In genomic region chr17:7600555-7600954, GRCm38 (mm10) we compare ENCODE assay signal across 9 mouse cellular contexts.
DNase-seq lines count a peak whose midpoint lies in the region.
"Had no signal": no experiment of that assay in that cellular context is flagged by ENCODE, and none has a peak within 500 bp of the region (broad histone marks: within the 10 kb centered on the region; RNA-seq: fewer than 3 reads in every experiment).

No protein-coding gene starts in this region.

- intact Hi-C loops in left cerebral cortex, postnatal 4 days (cut with DNase I), result loop anchor here (5.0 kb wide), 1 partner anchor 222 kb away; no protein-coding TSS in a partner anchor
- intact Hi-C loops in heart, postnatal 14 days (cut with DNase I), result no loop called here

- peak; percentile 43 for DNase-seq in left cerebral cortex, postnatal 4 days
- DNase-seq in left cerebral cortex, adult 9 months (ENCODE audit: low spot score in 2 of 2), result no peak
- DNase-seq in gastrocnemius, adult 18-20 months (ENCODE audit: low spot score), result peak; percentile 82
- peak; percentile 72 to 83 for DNase-seq in heart, postnatal 14 days
- peak; percentile 82 for DNase-seq in skeletal muscle tissue, adult 2 months (ENCODE audit: low read depth, low spot score)
- DNase-seq in natural killer cell, adult 2 months (ENCODE audit: low spot score in 2 of 2), result no peak
- no peak for DNase-seq in neural tube, embryonic 10.5 days (ENCODE audit: extremely low spot score, low spot score)
- DNase-seq: right cerebral cortex, postnatal 14 days; thymus, postnatal 4 days had no signal

Comparison
In these comparisons a context has a peak if more than half of its experiments do, and no peak if none do; other contexts are left out.
1. DNase-seq: peak in left cerebral cortex, postnatal 4 days (single experiment), gastrocnemius, adult 18-20 months (single experiment), heart, postnatal 14 days (2 of 2) and skeletal muscle tissue, adult 2 months (single experiment); none in left cerebral cortex, adult 9 months (0 of 2), natural killer cell, adult 2 months (0 of 2) and neural tube, embryonic 10.5 days (single experiment).